Mouse (Mus musculus): ENCODE measurements at regions not wholly inside any gene's neighbourhood (a gene's known extent, or its start where the extent isn't known, plus 50 kb on each side); places are given as distances from the start of the nearest gene placed in this dataset.
"Not testable (repeated sequence)": the region's sequence is repeated elsewhere in the genome, so short reads cannot be mapped to it uniquely, and the experiment has no call there.

GRCm38 (mm10) chr3:18524011-18524410, 575.8 kb downstream of the Cypt12 start:
- no peak for DNase-seq

GRCm38 (mm10) chr3:18557201-18557600, 609.0 kb downstream of the Cypt12 start:
- DNase-seq: no peak

- peak; percentile 2 for DNase-seq
These were observed 612.1 kb downstream of the Cypt12 start for GRCm38 (mm10) chr3:18560282-18560785.

GRCm38 (mm10) chr3:18580911-18581626, 632.9 kb downstream of the Cypt12 start:
- DNase-seq: not testable (repeated sequence)

GRCm38 (mm10) chr3:18620608-18621007, 672.4 kb downstream of the Cypt12 start:
- peak; percentile 15 for DNase-seq

- DNase-seq: peak; percentile 82
These were observed 675.7 kb downstream of the Cypt12 start for GRCm38 (mm10) chr3:18623831-18624304.

- peak; percentile 89 for DNase-seq
These were observed 676.4 kb downstream of the Cypt12 start for GRCm38 (mm10) chr3:18624381-18625145.

GRCm38 (mm10) chr3:18625395-18626328, 677.5 kb downstream of the Cypt12 start:
- peak; percentile 89 for DNase-seq

GRCm38 (mm10) chr3:18626375-18626774, 678.2 kb downstream of the Cypt12 start:
- DNase-seq: peak; percentile 50

- DNase-seq: peak; percentile 94
These were observed 678.6 kb downstream of the Cypt12 start for GRCm38 (mm10) chr3:18626820-18627219.

- no peak for DNase-seq
These were observed 681.0 kb downstream of the Cypt12 start for GRCm38 (mm10) chr3:18629233-18629632.

- peak; percentile 73 for DNase-seq
These were observed 683.4 kb downstream of the Cypt12 start for GRCm38 (mm10) chr3:18631601-18632000.

GRCm38 (mm10) chr3:18634855-18635254, 686.6 kb downstream of the Cypt12 start:
- no peak for DNase-seq

- no peak for DNase-seq
These were observed 689.3 kb downstream of the Cypt12 start for GRCm38 (mm10) chr3:18637553-18637952.

- DNase-seq: no peak
These were observed 692.1 kb downstream of the Cypt12 start for GRCm38 (mm10) chr3:18640286-18640685.

- no peak for DNase-seq
These were observed 693.5 kb downstream of the Cypt12 start for GRCm38 (mm10) chr3:18641688-18642087.

GRCm38 (mm10) chr3:18643408-18644035, 695.3 kb downstream of the Cypt12 start:
- no peak for DNase-seq

GRCm38 (mm10) chr3:18645481-18645880, 697.3 kb downstream of the Cypt12 start:
- no peak for DNase-seq

- DNase-seq: peak; percentile 57
These were observed 697.7 kb downstream of the Cypt12 start for GRCm38 (mm10) chr3:18645927-18646326.

GRCm38 (mm10) chr3:18653557-18653956, 705.3 kb downstream of the Cypt12 start:
- DNase-seq: no peak

GRCm38 (mm10) chr3:18665738-18666137, 717.5 kb downstream of the Cypt12 start:
- DNase-seq: peak; percentile 23

- no peak for DNase-seq
These were observed 719.5 kb downstream of the Cypt12 start for GRCm38 (mm10) chr3:18667726-18668125.
